Mouse (Mus musculus): ENCODE measurements at regions not wholly inside any gene's neighbourhood (a gene's known extent, or its start where the extent isn't known, plus 50 kb on each side); places are given as distances from the start of the nearest gene placed in this dataset.
"Not testable (repeated sequence)": the region's sequence is repeated elsewhere in the genome, so short reads cannot be mapped to it uniquely, and the experiment has no call there.

- Histone ChIP-seq H3K27me3 (ENCODE audit: insufficient read depth, low read length) (peaks cover 2% of the 10 kb centered on the region; the same call in 1 of the 2 replicates), H3K4me3 (ENCODE audit: low read depth, low read length) (no peak overlapping the region), H3K9me3 (replicated peaks) (no peaks in the 10 kb centered on the region), H3K4me1 (ENCODE audit: insufficient read depth, low read depth, low read length) (no peaks in the 10 kb centered on the region), H3K36me3 (replicated peaks) (no peaks in the 10 kb centered on the region)
- DNase-seq (ENCODE audit: low spot score) = no peak
- TF ChIP-seq TAL1 (conservative IDR thresholded peaks at IDR 0.05; ENCODE audit: low read depth, low read length) (no peak), GATA2 (IDR thresholded peaks at IDR 0.05; ENCODE audit: borderline replicate concordance, low read depth, low read length) (no peak), CTCF (IDR thresholded peaks at IDR 0.05; ENCODE audit: low read depth, low read length) (no peak), GATA1 (IDR thresholded peaks at IDR 0.05; ENCODE audit: borderline replicate concordance, low read length) (no peak), POLR2AphosphoS5 (IDR thresholded peaks at IDR 0.05; ENCODE audit: insufficient replicate concordance, low read depth, low read length) (no peak)
- no peak for ATAC-seq (ENCODE audit: extremely low read depth, insufficient number of reproducible peaks, low FRiP score, poor library complexity, severe bottlenecking)
Observed at GRCm38 (mm10) chr5:134848981-134849380, 57.6 kb downstream of the Tmem270 start.

- DNase-seq (ENCODE audit: low spot score) (no peak), ATAC-seq (ENCODE audit: extremely low read depth, insufficient number of reproducible peaks, low FRiP score, poor library complexity, severe bottlenecking) (no peak)
- no peaks in the 10 kb centered on the region for H3K4me1 ChIP-seq (ENCODE audit: insufficient read depth, low read depth, low read length)
- H3K36me3 ChIP-seq (replicated peaks) = no peaks in the 10 kb centered on the region
- peaks cover 2% of the 10 kb centered on the region; the same call in 1 of the 2 replicates for H3K27me3 ChIP-seq (ENCODE audit: insufficient read depth, low read length)
- TF ChIP-seq TAL1 (conservative IDR thresholded peaks at IDR 0.05; ENCODE audit: low read depth, low read length) (no peak), CTCF (IDR thresholded peaks at IDR 0.05; ENCODE audit: low read depth, low read length) (no peak), POLR2AphosphoS5 (IDR thresholded peaks at IDR 0.05; ENCODE audit: insufficient replicate concordance, low read depth, low read length) (no peak), GATA2 (IDR thresholded peaks at IDR 0.05; ENCODE audit: borderline replicate concordance, low read depth, low read length) (no peak), GATA1 (IDR thresholded peaks at IDR 0.05; ENCODE audit: borderline replicate concordance, low read length) (no peak)
- no peak overlapping the region for H3K4me3 ChIP-seq (ENCODE audit: low read depth, low read length)
- no peaks in the 10 kb centered on the region for H3K9me3 ChIP-seq (replicated peaks)
Observed at GRCm38 (mm10) chr5:134848571-134848970, 58.0 kb downstream of the Tmem270 start.

GRCm38 (mm10) chr5:134845416-134845815, 61.1 kb downstream of the Tmem270 start:
- TF ChIP-seq GATA1 (IDR thresholded peaks at IDR 0.05; ENCODE audit: borderline replicate concordance, low read length) (no peak), POLR2AphosphoS5 (IDR thresholded peaks at IDR 0.05; ENCODE audit: insufficient replicate concordance, low read depth, low read length) (no peak), TAL1 (conservative IDR thresholded peaks at IDR 0.05; ENCODE audit: low read depth, low read length) (no peak), GATA2 (IDR thresholded peaks at IDR 0.05; ENCODE audit: borderline replicate concordance, low read depth, low read length) (no peak), CTCF (IDR thresholded peaks at IDR 0.05; ENCODE audit: low read depth, low read length) (no peak)
- ATAC-seq (ENCODE audit: extremely low read depth, insufficient number of reproducible peaks, low FRiP score, poor library complexity, severe bottlenecking) (no peak), DNase-seq (ENCODE audit: low spot score) (no peak)
- peaks cover 2% of the 10 kb centered on the region; the same call in 1 of the 2 replicates for H3K27me3 ChIP-seq (ENCODE audit: insufficient read depth, low read length)
- H3K4me3 ChIP-seq (ENCODE audit: low read depth, low read length) = no peak overlapping the region
- H3K9me3 ChIP-seq (replicated peaks) = no peaks in the 10 kb centered on the region
- no peaks in the 10 kb centered on the region for H3K4me1 ChIP-seq (ENCODE audit: insufficient read depth, low read depth, low read length)
- no peaks in the 10 kb centered on the region for H3K36me3 ChIP-seq (replicated peaks)

GRCm38 (mm10) chr5:134844216-134844615, 62.3 kb downstream of the Tmem270 start:
- H3K4me3 ChIP-seq (ENCODE audit: low read depth, low read length); H3K9me3 ChIP-seq (replicated peaks); H3K4me1 ChIP-seq (ENCODE audit: insufficient read depth, low read depth, low read length); ATAC-seq (ENCODE audit: extremely low read depth, insufficient number of reproducible peaks, low FRiP score, poor library complexity, severe bottlenecking); DNase-seq (ENCODE audit: low spot score); H3K36me3 ChIP-seq (replicated peaks); H3K27me3 ChIP-seq (ENCODE audit: insufficient read depth, low read length): not testable (repeated sequence)

GRCm38 (mm10) chr5:134841205-134841980, 65.1 kb downstream of the Tmem270 start:
- Histone ChIP-seq H3K4me1 (ENCODE audit: insufficient read depth, low read depth, low read length) (no peaks in the 10 kb centered on the region), H3K4me3 (ENCODE audit: low read depth, low read length) (no peak overlapping the region), H3K9me3 (replicated peaks) (no peaks in the 10 kb centered on the region), H3K27me3 (ENCODE audit: insufficient read depth, low read length) (no peaks in the 10 kb centered on the region), H3K36me3 (replicated peaks) (no peaks in the 10 kb centered on the region)
- no peak for ATAC-seq (ENCODE audit: extremely low read depth, insufficient number of reproducible peaks, low FRiP score, poor library complexity, severe bottlenecking)
- no peak for DNase-seq (ENCODE audit: low spot score)
- TF ChIP-seq GATA2 (IDR thresholded peaks at IDR 0.05; ENCODE audit: borderline replicate concordance, low read depth, low read length) = no peak
- TF ChIP-seq GATA1 (IDR thresholded peaks at IDR 0.05; ENCODE audit: borderline replicate concordance, low read length) = no peak
- no peak for TF ChIP-seq TAL1 (conservative IDR thresholded peaks at IDR 0.05; ENCODE audit: low read depth, low read length)
- no peak for TF ChIP-seq CTCF (IDR thresholded peaks at IDR 0.05; ENCODE audit: low read depth, low read length)
- no peak for TF ChIP-seq POLR2AphosphoS5 (IDR thresholded peaks at IDR 0.05; ENCODE audit: insufficient replicate concordance, low read depth, low read length)

GRCm38 (mm10) chr5:134836489-134836888, 70.0 kb downstream of the Tmem270 start:
- no peaks in the 10 kb centered on the region for H3K4me1 ChIP-seq (ENCODE audit: insufficient read depth, low read depth, low read length)
- DNase-seq (ENCODE audit: low spot score) (no peak), ATAC-seq (ENCODE audit: extremely low read depth, insufficient number of reproducible peaks, low FRiP score, poor library complexity, severe bottlenecking) (no peak)
- TF ChIP-seq TAL1 (conservative IDR thresholded peaks at IDR 0.05; ENCODE audit: low read depth, low read length) (no peak), POLR2AphosphoS5 (IDR thresholded peaks at IDR 0.05; ENCODE audit: insufficient replicate concordance, low read depth, low read length) (no peak), GATA2 (IDR thresholded peaks at IDR 0.05; ENCODE audit: borderline replicate concordance, low read depth, low read length) (no peak), GATA1 (IDR thresholded peaks at IDR 0.05; ENCODE audit: borderline replicate concordance, low read length) (no peak), CTCF (IDR thresholded peaks at IDR 0.05; ENCODE audit: low read depth, low read length) (no peak)
- no peaks in the 10 kb centered on the region for H3K36me3 ChIP-seq (replicated peaks)
- H3K9me3 ChIP-seq (replicated peaks) = no peaks in the 10 kb centered on the region
- H3K4me3 ChIP-seq (ENCODE audit: low read depth, low read length) = no peak overlapping the region
- H3K27me3 ChIP-seq (ENCODE audit: insufficient read depth, low read length) = peaks cover 6% of the 10 kb centered on the region; the same call in 1 of the 2 replicates
